Mouse (Mus musculus) E14TG2a.4 (cell line): ENCODE results near the gene Mrtfa.

Source experiments
- CTCF ChIP-seq: conservative IDR thresholded peaks from 2 replicates; pipeline ENCODE4 v1.5.1; 2014; ENCODE audit warnings: low read length
- NANOG ChIP-seq: IDR thresholded peaks from 2 replicates; pipeline ENCODE4 v1.6.1; 2014; ENCODE audit warnings: borderline replicate concordance, low read length, mixed read lengths

GRCm38 (mm10) chr15:81122078-81122477 lies 68.5 kb downstream of the Mrtfa start:
- no peak for TF ChIP-seq CTCF
- TF ChIP-seq NANOG, result no peak
